Mouse (Mus musculus): ENCODE measurements around the gene Adamts6.

Adamts6 gene

GRCm38 (mm10) chr13:104453271-104453974 lies 165.8 kb downstream of the Adamts6 start:
- in situ Hi-C loops (cut with MboI, MseI): no loop called here

- in situ Hi-C loops (cut with MboI, MseI): no loop called here
Observed at GRCm38 (mm10) chr13:104460287-104460686, 172.7 kb downstream of the Adamts6 start.

DNA sequence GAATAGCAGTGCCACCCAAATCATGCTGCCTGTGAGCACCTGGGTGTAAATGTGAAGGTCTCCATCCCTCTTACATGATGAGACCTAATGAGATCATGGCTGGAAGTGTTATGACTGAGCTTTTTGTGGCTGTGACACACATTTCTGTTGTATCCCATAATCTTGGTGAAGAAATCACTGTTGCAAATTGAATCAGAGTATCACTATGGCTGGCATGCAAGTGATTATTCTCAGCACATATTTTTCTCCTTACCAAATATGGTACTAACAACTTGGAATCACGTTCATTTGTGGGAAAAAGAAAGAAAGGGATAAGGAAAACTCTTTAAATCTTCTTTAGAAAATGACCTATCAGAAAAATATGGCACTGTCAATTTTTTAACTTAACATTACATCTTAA lies 180.4 kb downstream of the Adamts6 start:
- in situ Hi-C loops (cut with MboI, MseI): no loop called here

DNA sequence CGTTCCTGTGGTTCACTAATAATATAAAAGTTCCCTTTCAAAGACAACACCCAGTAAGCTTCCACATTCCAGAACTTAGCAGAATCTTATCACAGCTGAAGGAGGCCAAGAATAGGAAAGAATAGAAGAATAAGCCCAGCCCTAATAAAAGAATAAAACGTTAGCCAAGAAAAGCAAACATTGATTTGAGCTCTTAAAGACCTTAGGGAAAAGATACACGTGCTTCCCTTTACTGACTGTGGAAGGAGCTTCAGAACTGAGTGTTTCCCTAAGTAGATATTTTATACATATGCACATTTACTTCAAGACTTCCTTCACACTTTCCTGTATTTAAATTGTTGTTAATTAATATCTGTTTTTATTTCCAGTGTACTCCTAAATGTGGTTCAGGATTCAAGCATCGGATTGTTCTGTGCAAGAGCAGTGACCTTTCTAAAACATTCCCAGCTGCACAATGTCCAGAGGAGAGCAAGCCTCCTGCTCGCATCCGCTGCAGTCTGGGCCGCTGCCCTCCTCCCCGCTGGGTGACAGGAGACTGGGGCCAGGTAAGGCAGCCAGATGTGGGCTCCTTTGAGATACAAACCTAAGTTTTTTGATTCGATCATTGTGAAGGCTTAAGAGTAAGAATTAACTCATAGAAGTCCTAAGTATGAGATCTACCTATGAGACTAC lies 188.8 kb downstream of the Adamts6 start:
- in situ Hi-C loops (cut with MboI, MseI): no loop called here

GRCm38 (mm10) chr13:104482426-104483089 lies 194.9 kb downstream of the Adamts6 start:
- in situ Hi-C loops (cut with MboI, MseI): no loop called here

DNA sequence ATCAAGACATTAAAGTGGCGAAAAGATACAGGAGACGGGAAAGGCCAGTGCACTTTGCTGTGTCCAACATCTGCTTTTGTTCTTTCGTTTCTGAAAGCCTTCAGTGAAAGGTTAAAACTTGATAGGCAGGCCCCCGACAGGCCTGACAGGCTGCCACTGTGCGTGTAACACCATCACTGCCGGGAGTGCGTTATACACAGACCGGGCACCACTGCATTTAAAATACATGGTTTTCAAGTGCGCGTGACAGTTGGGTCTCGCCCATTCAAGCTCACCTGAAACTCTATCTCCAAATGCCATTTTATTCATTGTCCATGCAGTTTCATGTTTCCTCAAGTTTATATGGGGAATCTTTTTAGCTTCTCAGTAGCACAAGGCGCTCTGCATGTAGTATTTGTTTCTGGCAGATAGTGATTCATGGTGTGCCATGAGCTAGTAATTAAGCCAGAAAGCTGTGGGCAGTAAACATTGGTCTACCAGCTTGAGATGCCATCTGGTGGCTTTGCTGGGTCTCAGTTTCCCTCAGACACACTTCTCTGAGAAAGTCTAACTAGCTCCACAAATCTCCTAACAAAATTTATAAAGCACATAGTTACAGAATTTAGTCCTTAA lies 195.6 kb downstream of the Adamts6 start:
- in situ Hi-C loops (cut with MboI, MseI): no loop called here

GRCm38 (mm10) chr13:104491046-104491811 lies 203.6 kb downstream of the Adamts6 start:
- in situ Hi-C loops (cut with MboI, MseI): loop anchor here (10.0 kb wide), 1 partner anchor 1594 kb away; no protein-coding TSS in a partner anchor

DNA sequence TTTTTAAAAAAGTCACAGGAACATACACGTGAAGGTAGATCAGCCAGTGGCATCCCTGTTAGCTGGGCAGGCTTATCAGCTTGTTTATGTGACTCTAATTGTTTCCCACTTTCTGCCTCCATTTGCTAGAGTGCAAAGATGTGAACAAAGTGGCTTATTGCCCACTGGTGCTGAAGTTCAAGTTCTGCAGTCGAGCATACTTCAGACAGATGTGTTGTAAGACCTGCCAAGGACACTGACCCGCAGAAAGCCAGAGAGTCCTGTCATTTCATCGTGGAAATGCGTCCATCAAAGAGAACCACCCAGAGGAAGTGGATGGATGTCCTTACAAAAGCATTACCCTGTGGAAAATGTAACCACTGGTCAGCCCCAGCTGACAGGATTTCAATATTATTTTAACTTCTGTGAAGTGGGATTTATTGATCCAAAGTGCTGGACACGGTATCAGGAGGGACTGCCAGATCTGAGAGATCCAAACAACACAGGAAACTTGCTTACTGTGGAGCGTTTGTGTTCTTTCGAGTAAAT lies 205.9 kb downstream of the Adamts6 start:
- in situ Hi-C loops (cut with MboI, MseI): loop anchor here (10.0 kb wide), 1 partner anchor 1591 kb away; no protein-coding TSS in a partner anchor

- in situ Hi-C loops (cut with MboI, MseI): loop anchor here (10.0 kb wide), 1 partner anchor 1590 kb away; no protein-coding TSS in a partner anchor
Observed at GRCm38 (mm10) chr13:104494200-104494873, 206.7 kb downstream of the Adamts6 start.

- in situ Hi-C loops (cut with MboI, MseI): loop anchor here (10.0 kb wide), 1 partner anchor 1587 kb away; no protein-coding TSS in a partner anchor
Observed at GRCm38 (mm10) chr13:104497592-104497991, 210.0 kb downstream of the Adamts6 start.

GRCm38 (mm10) chr13:104498669-104499068 lies 211.0 kb downstream of the Adamts6 start:
- in situ Hi-C loops (cut with MboI, MseI): loop anchor here (10.0 kb wide), 1 partner anchor 1586 kb away; no protein-coding TSS in a partner anchor

GRCm38 (mm10) chr13:104499116-104500040 lies 211.7 kb downstream of the Adamts6 start:
- in situ Hi-C loops (cut with MboI, MseI): loop anchor here (10.0 kb wide), 1 partner anchor 1585 kb away; no protein-coding TSS in a partner anchor

DNA sequence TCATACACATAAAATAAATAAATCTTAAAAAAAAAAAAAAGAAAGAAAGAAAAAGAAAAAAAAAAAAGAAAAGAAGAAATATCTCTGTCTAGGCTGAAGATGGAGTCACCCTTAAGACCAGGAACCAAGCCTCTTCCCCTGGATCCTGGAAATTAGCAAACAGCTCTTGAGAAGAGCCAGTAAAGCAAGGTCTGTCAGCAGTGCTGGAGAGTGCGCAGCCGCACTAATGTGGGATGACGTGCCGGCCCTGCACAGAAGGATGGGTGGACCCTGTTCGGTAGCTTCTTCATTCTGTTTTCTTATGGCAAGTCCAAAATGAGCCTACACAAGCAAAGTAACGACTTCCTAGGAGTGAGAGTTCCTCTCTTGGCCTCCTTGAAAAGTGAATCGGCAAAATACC lies 214.8 kb downstream of the Adamts6 start:
- in situ Hi-C loops (cut with MboI, MseI): no loop called here

- in situ Hi-C loops (cut with MboI, MseI): no loop called here
Observed at GRCm38 (mm10) chr13:104504043-104504442, 216.4 kb downstream of the Adamts6 start.

- in situ Hi-C loops (cut with MboI, MseI): no loop called here
Observed at GRCm38 (mm10) chr13:104506165-104506875, 218.7 kb downstream of the Adamts6 start.

DNA sequence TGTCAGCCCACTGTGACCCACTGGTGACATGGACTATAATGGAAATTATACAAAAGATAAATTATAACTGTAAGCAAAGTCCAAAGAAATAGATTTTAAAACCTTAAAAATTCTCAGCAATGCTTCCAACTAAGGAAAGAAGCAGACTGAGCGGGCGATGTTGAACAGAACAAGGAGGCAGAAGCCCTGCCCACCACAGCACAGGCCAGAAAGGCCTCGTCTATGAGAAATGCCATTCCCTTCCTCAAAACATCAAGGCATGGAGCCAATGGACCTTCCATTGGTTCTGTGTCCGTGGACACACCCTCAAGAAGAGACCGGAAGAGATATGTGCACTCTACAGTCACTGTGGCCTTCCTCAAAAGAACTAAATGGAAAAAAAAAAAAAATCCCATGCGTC lies 220.0 kb downstream of the Adamts6 start:
- in situ Hi-C loops (cut with MboI, MseI): no loop called here

DNA sequence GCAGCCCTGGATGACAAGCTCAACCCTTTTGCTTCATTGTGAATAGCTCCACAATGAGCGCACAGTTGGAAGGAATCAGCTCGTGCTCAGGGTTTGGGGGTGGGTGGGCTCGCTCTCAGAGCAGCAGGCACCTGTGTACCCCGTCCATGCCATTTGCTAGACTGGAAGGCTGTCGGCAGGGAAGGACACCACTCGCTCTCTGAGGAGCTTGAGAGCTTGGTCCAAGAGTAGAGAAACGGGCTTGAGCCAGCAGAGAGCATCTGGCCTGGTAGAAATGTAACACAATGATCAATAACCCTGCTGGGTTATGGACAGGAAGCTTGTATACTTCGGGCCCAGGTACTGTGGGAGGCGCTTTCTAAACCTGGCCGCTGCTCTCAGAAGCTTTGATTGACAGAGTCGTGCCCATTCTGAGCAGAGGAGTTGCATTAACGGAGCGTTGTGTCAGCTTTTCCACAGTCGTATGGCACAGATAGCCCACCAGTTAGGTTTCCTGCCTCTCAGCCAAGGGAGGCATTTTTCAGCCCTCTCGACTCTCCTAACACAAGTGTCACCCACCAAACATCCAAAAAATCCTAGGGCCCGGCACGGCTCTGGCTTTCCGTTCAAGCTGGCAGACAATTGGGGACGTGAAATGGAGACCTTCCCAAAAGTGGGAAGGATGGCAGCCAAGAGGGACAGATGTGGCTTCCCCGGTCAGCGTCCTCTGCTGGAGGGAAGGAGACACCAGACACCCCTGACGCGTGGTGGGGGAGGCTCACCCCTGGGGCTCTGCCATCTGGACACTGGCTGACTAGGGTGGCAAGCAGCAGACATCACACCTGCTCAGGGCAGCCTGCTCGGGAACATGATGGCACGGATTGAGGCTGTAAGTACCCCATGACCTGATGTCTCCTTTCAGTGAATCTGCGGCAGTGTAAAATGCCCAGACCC lies 222.2 kb downstream of the Adamts6 start:
- in situ Hi-C loops (cut with MboI, MseI): no loop called here
